Mouse (Mus musculus) CH12.LX (cell line): Measurements from ENCODE around the gene Hlx.

Experiments
- CHD2 ChIP-seq: IDR thresholded peaks from 2 replicates; pipeline ENCODE4 v1.6.1; 2011; ENCODE audit warnings: low read length, improper control_type of control experiment
- CTCF ChIP-seq, 2 experiments: IDR thresholded peaks in 1 of 2; conservative IDR thresholded peaks in 1 of 2; 2 replicates each; pipeline ENCODE4 v1.5.1; 2011 to 2012; ENCODE audit warnings: low read depth in 2 of 2, low read length in 2 of 2, improper control_type of control experiment in 1 of 2, inconsistent platforms in 1 of 2, mild to moderate bottlenecking in 1 of 2, moderate library complexity in 1 of 2
- MAX ChIP-seq: IDR thresholded peaks from 2 replicates; pipeline ENCODE4 v1.6.1; 2011; ENCODE audit warnings: low read length, improper control_type of control experiment
- RAD21 ChIP-seq: IDR thresholded peaks from 2 replicates; pipeline ENCODE4 v1.6.1; 2011; ENCODE audit warnings: low read depth, mild to moderate bottlenecking, low read length, improper control_type of control experiment, moderate library complexity
- SMC3 ChIP-seq: IDR thresholded peaks from 2 replicates; pipeline ENCODE4 v1.6.1; 2011; ENCODE audit warnings: low read depth, low read length, improper control_type of control experiment
- UBTF ChIP-seq: IDR thresholded peaks from 2 replicates; pipeline ENCODE4 v1.6.1; 2012; ENCODE audit warnings: low read depth, mild to moderate bottlenecking, inconsistent platforms, low read length, improper control_type of control experiment, moderate library complexity
- USF1 ChIP-seq: IDR thresholded peaks from 2 replicates; pipeline ENCODE4 v1.6.1; 2014; ENCODE audit warnings: low read depth, mild to moderate bottlenecking, inconsistent platforms, low read length, improper control_type of control experiment
- USF2 ChIP-seq: conservative IDR thresholded peaks from 2 replicates; pipeline ENCODE4 v1.6.1; 2011; ENCODE audit warnings: low read depth, low read length, improper control_type of control experiment

GRCm38 (mm10) chr1:184781286-184782160 lies 49.1 kb upstream of the Hlx start:
- TF ChIP-seq MAX, result no peak
- no peak for TF ChIP-seq RAD21
- no peak for TF ChIP-seq USF1
- TF ChIP-seq SMC3, result no peak
- TF ChIP-seq CHD2, result no peak
- TF ChIP-seq CTCF (conservative IDR thresholded peaks at IDR 0.05 in 1 of 2, IDR thresholded peaks at IDR 0.05 in 1 of 2; ENCODE audit: low read depth in 2 of 2, low read length in 2 of 2), result no peak
- TF ChIP-seq USF2, result no peak
- TF ChIP-seq UBTF, result no peak
